Mouse (Mus musculus) liver, adult 2 months (tissue): ENCODE measurements around the gene Nop14.

Experiments
- CTCF ChIP-seq: fragments of 200-500 bp; IDR thresholded peaks from 2 replicates; pipeline ENCODE4 v1.5.1; 2011; ENCODE audit warnings: low read depth, low read length, control low read depth
- POLR2A ChIP-seq: fragments of 200-500 bp; IDR thresholded peaks from 2 replicates; pipeline ENCODE4 v1.6.1; 2011; ENCODE audit warnings: low read length, control low read depth; ENCODE audit not compliant: insufficient read depth; ENCODE audit errors: extremely low read depth

DNA sequence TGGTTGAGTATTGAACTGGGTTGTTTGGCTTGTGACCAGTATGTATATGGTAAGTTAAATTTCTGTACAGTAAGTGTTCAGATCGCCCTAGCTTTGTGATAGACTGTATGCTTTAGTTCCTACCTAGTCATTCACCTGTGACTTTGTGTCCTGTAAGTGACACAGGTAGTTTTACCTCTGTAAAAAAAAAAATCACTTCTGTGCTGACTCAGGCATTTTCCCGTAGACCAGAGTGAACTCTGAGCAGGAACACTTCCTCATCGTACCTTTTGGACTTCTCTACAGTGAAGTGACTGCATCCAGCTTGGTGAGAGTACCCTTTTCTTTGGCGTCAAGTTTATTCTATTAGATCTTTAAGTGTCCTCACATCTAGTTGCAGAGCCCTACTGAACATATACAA is 50.0 kb downstream of the Nop14 start:
- TF ChIP-seq CTCF (no peak), POLR2A (no peak)
